Mouse (Mus musculus): ENCODE measurements around the gene Aoc1. TPM values are rescaled to one million over a fixed set of nuclear protein-coding genes. Genes with fewer than 3 reads are reported as not detected.

Aoc1 gene
- 0.13 TPM in 1 of 2 replicates, not detected in the other for total RNA-seq (2012; rRNA removed)
- total RNA-seq (2014; rRNA removed), result 0.19 and 0.24 TPM in 2 replicates
- polyA plus RNA-seq (2012; ENCODE audit: insufficient read length, low read depth), result 0.15 and 0.21 TPM in 2 replicates

- in situ Hi-C loops (cut with MboI; ENCODE audit: low pct_ligation_motif_present, low pct_unique_long_range_greater_than_20kb, low sequenced_read_pairs) (no loop called here), dilution Hi-C loops (cut with MboI; ENCODE audit: extremely low pct_ligation_motif_present, extremely low pct_unique_long_range_greater_than_20kb, low sequenced_read_pairs) (no loop called here)
- Histone ChIP-seq H3K27ac (ENCODE audit: insufficient read depth, low read depth) (no peak within 1 kb of the TSS), H3K27me3 (replicated peaks) (peaks cover 6% of the 10 kb centered on the region), H3K79me2 (replicated peaks; ENCODE audit: control insufficient read depth, extremely low read depth, insufficient read depth, poor library complexity, severe bottlenecking) (no peaks in the 10 kb centered on the region), H3K4me1 (ENCODE audit: control insufficient read depth in 1 of 2, insufficient read depth in 2 of 2) (peaks cover 3 to 37% of the 10 kb centered on the region in 2 experiments), H3K4me2 (ENCODE audit: insufficient read depth, low read depth, poor library complexity, severe bottlenecking) (no peak within 1 kb of the TSS), H3K9me3 (replicated peaks; ENCODE audit: low read length) (no peaks in the 10 kb centered on the region), H3K9ac (ENCODE audit: insufficient read depth, low read depth) (no peak within 1 kb of the TSS), H3K4me3 (replicated peaks in 1 of 3; ENCODE audit: low read depth in 2 of 3, low read length in 2 of 3, poor library complexity in 1 of 3) (no peak within 1 kb of the TSS), H3K36me3 (replicated peaks in 1 of 2; ENCODE audit: control insufficient read depth in 1 of 2, insufficient read depth in 1 of 2, low read length in 1 of 2) (no peaks in the 10 kb centered on the region)
- TF ChIP-seq EP300 (IDR thresholded peaks at IDR 0.05; ENCODE audit: low read length), result no peak
- no peak for TF ChIP-seq GABPA (IDR thresholded peaks at IDR 0.05; ENCODE audit: insufficient replicate concordance, low read depth, low read length)
- no peak for TF ChIP-seq MAX (IDR thresholded peaks at IDR 0.05; ENCODE audit: low read length)
- TF ChIP-seq POLR2AphosphoS2 (IDR thresholded peaks at IDR 0.05; ENCODE audit: low read depth, low read length), result no peak
- TF ChIP-seq NELFE (IDR thresholded peaks at IDR 0.05; ENCODE audit: low read depth, low read length), result no peak
- TF ChIP-seq TBP (conservative IDR thresholded peaks at IDR 0.05; ENCODE audit: low read depth, low read length), result no peak
- no peak for TF ChIP-seq CHD1 (IDR thresholded peaks at IDR 0.05; ENCODE audit: low read depth, low read length)
- no peak for TF ChIP-seq SIN3A (IDR thresholded peaks at IDR 0.05; ENCODE audit: low read length)
- TF ChIP-seq MAFK (IDR thresholded peaks at IDR 0.05; ENCODE audit: insufficient replicate concordance, low read length), result no peak
- no peak for TF ChIP-seq ZKSCAN1 (IDR thresholded peaks at IDR 0.05; ENCODE audit: borderline replicate concordance, low read depth, low read length)
- TF ChIP-seq USF1 (IDR thresholded peaks at IDR 0.05; ENCODE audit: low read depth, low read length), result no peak
- TF ChIP-seq UBTF (IDR thresholded peaks at IDR 0.05; ENCODE audit: low read depth, low read length), result no peak
- TF ChIP-seq KAT2A (IDR thresholded peaks at IDR 0.05; ENCODE audit: insufficient replicate concordance, low read length), result no peak
- no peak for DNase-seq (ENCODE audit: extremely low read depth)
Observed at GRCm38 (mm10) chr6:48872596-48872995, at the start of gene Aoc1. TSS of gene Aoc1 (plus strand) at chr6:48872896.

- Histone ChIP-seq H3K9ac (ENCODE audit: insufficient read depth, low read depth) (no peak overlapping the region), H3K4me1 (ENCODE audit: control insufficient read depth in 1 of 2, insufficient read depth in 2 of 2) (peaks cover 12 to 40% of the 10 kb centered on the region in 2 experiments), H3K4me2 (ENCODE audit: insufficient read depth, low read depth, poor library complexity, severe bottlenecking) (no peak overlapping the region), H3K79me2 (replicated peaks; ENCODE audit: control insufficient read depth, extremely low read depth, insufficient read depth, poor library complexity, severe bottlenecking) (no peaks in the 10 kb centered on the region), H3K4me3 (replicated peaks in 1 of 3; ENCODE audit: low read depth in 2 of 3, low read length in 2 of 3, poor library complexity in 1 of 3) (no peak overlapping the region), H3K9me3 (replicated peaks; ENCODE audit: low read length) (no peaks in the 10 kb centered on the region), H3K27ac (ENCODE audit: insufficient read depth, low read depth) (no peak overlapping the region), H3K36me3 (replicated peaks in 1 of 2; ENCODE audit: control insufficient read depth in 1 of 2, insufficient read depth in 1 of 2, low read length in 1 of 2) (no peaks in the 10 kb centered on the region), H3K27me3 (replicated peaks) (no peaks in the 10 kb centered on the region)
- in situ Hi-C loops (cut with MboI; ENCODE audit: low pct_ligation_motif_present, low pct_unique_long_range_greater_than_20kb, low sequenced_read_pairs), result no loop called here
- no peak for DNase-seq (ENCODE audit: extremely low read depth)
- dilution Hi-C loops (cut with MboI; ENCODE audit: extremely low pct_ligation_motif_present, extremely low pct_unique_long_range_greater_than_20kb, low sequenced_read_pairs), result no loop called here
- TF ChIP-seq SMC3 (IDR thresholded peaks at IDR 0.05; ENCODE audit: low read depth, low read length), result no peak
- TF ChIP-seq ELF1 (IDR thresholded peaks at IDR 0.05; ENCODE audit: low read depth, low read length), result no peak
- TF ChIP-seq MEF2A (IDR thresholded peaks at IDR 0.05; ENCODE audit: borderline replicate concordance, low read depth, low read length), result no peak
- TF ChIP-seq CHD1 (IDR thresholded peaks at IDR 0.05; ENCODE audit: low read depth, low read length), result no peak
- no peak for TF ChIP-seq POLR2A (IDR thresholded peaks at IDR 0.05; ENCODE audit: low read depth, low read length)
- no peak for TF ChIP-seq NRF1 (IDR thresholded peaks at IDR 0.05; ENCODE audit: low read depth, low read length)
- TF ChIP-seq MAZ (IDR thresholded peaks at IDR 0.05; ENCODE audit: low read depth, low read length), result no peak
- TF ChIP-seq HCFC1 (IDR thresholded peaks at IDR 0.05; ENCODE audit: low read depth, low read length), result no peak
- no peak for TF ChIP-seq USF2 (conservative IDR thresholded peaks at IDR 0.05; ENCODE audit: low read depth, low read length)
- TF ChIP-seq CHD2 (IDR thresholded peaks at IDR 0.05; ENCODE audit: low read length), result no peak
- no peak for TF ChIP-seq UBTF (IDR thresholded peaks at IDR 0.05; ENCODE audit: low read depth, low read length)
Observed at GRCm38 (mm10) chr6:48825016-48825415, 47.7 kb upstream of the Aoc1 start.

Measured in CH12.LX (cell line).